7 mouse cellular contexts compared by ENCODE assay signal in genomic region chr6:87887594-87888233, GRCm38 (mm10). TPM values are rescaled to one million over a fixed set of nuclear protein-coding genes. Genes with fewer than 3 reads are reported as not detected.
DNase-seq lines count a peak whose midpoint lies in the region; ATAC-seq and TF ChIP-seq lines count a peak whose summit lies in the region.

TSS of gene Copg1 (plus strand) at chr6:87887814.

- H3K9me3 ChIP-seq in embryonic facial prominence, embryonic 10.5 days, result no peaks in the 10 kb centered on the region
- H3K9me3 ChIP-seq in intestine, postnatal 0 days (ENCODE audit: control insufficient read depth), result no peaks in the 10 kb centered on the region
- H3K9me3 ChIP-seq in midbrain, embryonic 12.5 days, result no peaks in the 10 kb centered on the region

- H3K36me3 ChIP-seq in embryonic facial prominence, embryonic 10.5 days (replicated peaks), result peaks cover 39% of the 10 kb centered on the region
- H3K36me3 ChIP-seq in intestine, postnatal 0 days (ENCODE audit: control insufficient read depth, insufficient read depth), result peaks cover 33% of the 10 kb centered on the region
- peaks cover 33% of the 10 kb centered on the region for H3K36me3 ChIP-seq in midbrain, embryonic 12.5 days
- H3K36me3 ChIP-seq in small intestine, adult 2 months (ENCODE audit: control insufficient read depth, insufficient read depth, low read length), result peaks cover 27% of the 10 kb centered on the region

- TF ChIP-seq POLR2A in small intestine, adult 2 months (IDR thresholded peaks at IDR 0.05; ENCODE audit: low read depth, low read length), result peak; percentile 85

- peaks cover 10% of the 10 kb centered on the region for H3K4me1 ChIP-seq in embryonic facial prominence, embryonic 10.5 days
- H3K4me1 ChIP-seq in intestine, postnatal 0 days (replicated peaks; ENCODE audit: control insufficient read depth, insufficient read depth, low read length), result 0 out of 2 replicates have a peak, but pooled peaks cover 4% of the 10 kb centered on the region
- peaks cover 10% of the 10 kb centered on the region for H3K4me1 ChIP-seq in midbrain, embryonic 12.5 days
- peaks cover 5% of the 10 kb centered on the region; the same call in 1 of the 2 replicates for H3K4me1 ChIP-seq in small intestine, adult 2 months (ENCODE audit: control insufficient read depth, insufficient read depth, insufficient read length, low read length)

- H3K27me3 ChIP-seq in embryonic facial prominence, embryonic 10.5 days (replicated peaks; ENCODE audit: low read depth, poor library complexity, severe bottlenecking), result no peaks in the 10 kb centered on the region
- H3K27me3 ChIP-seq in intestine, postnatal 0 days (replicated peaks; ENCODE audit: control insufficient read depth, insufficient read depth, low read length), result no peaks in the 10 kb centered on the region
- no peaks in the 10 kb centered on the region for H3K27me3 ChIP-seq in midbrain, embryonic 12.5 days
- no peaks in the 10 kb centered on the region for H3K27me3 ChIP-seq in small intestine, adult 2 months (ENCODE audit: control insufficient read depth, insufficient read depth, low read length)

- intact Hi-C loops in left cerebral cortex, postnatal 4 days (cut with DNase I), result no loop called here

- peak within 1 kb of the TSS; percentile 89 for H3K4me3 ChIP-seq in embryonic facial prominence, embryonic 10.5 days
- H3K4me3 ChIP-seq in intestine, postnatal 0 days (ENCODE audit: low read depth, low read length), result peak within 1 kb of the TSS; percentile 51
- H3K4me3 ChIP-seq in midbrain, embryonic 12.5 days, result peak within 1 kb of the TSS; percentile 77
- peak within 1 kb of the TSS; percentile 91 for H3K4me3 ChIP-seq in small intestine, adult 2 months (ENCODE audit: low read depth, low read length)

- H3K27ac ChIP-seq in embryonic facial prominence, embryonic 10.5 days (replicated peaks), result peak within 1 kb of the TSS; percentile 90
- peak within 1 kb of the TSS; percentile 43 for H3K27ac ChIP-seq in intestine, postnatal 0 days (ENCODE audit: low read depth, low read length)
- H3K27ac ChIP-seq in midbrain, embryonic 12.5 days (replicated peaks), result peak within 1 kb of the TSS; percentile 62
- H3K27ac ChIP-seq in small intestine, adult 2 months (ENCODE audit: insufficient read depth, low read depth, low read length), result peak within 1 kb of the TSS; percentile 63

- ATAC-seq in intestine, postnatal 0 days, result peak; percentile 95
- peak; percentile 94 for ATAC-seq in midbrain, embryonic 12.5 days (ENCODE audit: low FRiP score, low read depth)

- H3K4me2 ChIP-seq in intestine, postnatal 0 days (replicated peaks; ENCODE audit: low read depth), result peak within 1 kb of the TSS; percentile 69
- peak within 1 kb of the TSS; percentile 83 for H3K4me2 ChIP-seq in midbrain, embryonic 12.5 days (replicated peaks)

- peak; percentile 98 for TF ChIP-seq CTCF in intestine, postnatal 0 days (IDR thresholded peaks at IDR 0.05; ENCODE audit: low read depth)
- TF ChIP-seq CTCF in small intestine, adult 2 months (IDR thresholded peaks at IDR 0.05; ENCODE audit: extremely low read depth, insufficient read length, insufficient replicate concordance, low read depth, low read length), result peak; percentile 98

- under 1% methylated on average over 31 of the region's 31 CpGs for WGBS in embryonic facial prominence, embryonic 10.5 days
- under 1% methylated on average over 31 of the region's 31 CpGs for WGBS in intestine, postnatal 0 days
- under 1% methylated on average over 31 of the region's 31 CpGs for WGBS in midbrain, embryonic 12.5 days
- WGBS in small intestine, adult 2 months, result 1% methylated on average over 31 of the region's 31 CpGs

- peak within 1 kb of the TSS; percentile 56 for H3K9ac ChIP-seq in intestine, postnatal 0 days (ENCODE audit: low read depth, low read length)
- H3K9ac ChIP-seq in midbrain, embryonic 12.5 days (replicated peaks), result peak within 1 kb of the TSS; percentile 89

- peak; percentile 100 for DNase-seq in adrenal gland, postnatal 10 days
- DNase-seq in embryonic facial prominence, embryonic 10.5 days (ENCODE audit: low spot score), result peak; percentile 100
- DNase-seq in gonadal fat pad, adult 2 months (ENCODE audit: low read depth), result peak; percentile 72
- peak; percentile 100 for DNase-seq in left cerebral cortex, postnatal 4 days

RNA-seq across cellular contexts. Expression of gene Copg1, which starts in this region (rescaled TPM):
- 10 to 100 TPM; 86.9 to 90.3 TPM for total RNA-seq in adrenal gland, postnatal 10 days (2021)
- 157 and 159 TPM in 2 replicates for polyA plus RNA-seq in embryonic facial prominence, embryonic 10.5 days (2016; fragmentation: Nextera tagmentation; extraction: Ambion mirVana)
- polyA plus RNA-seq in gonadal fat pad, adult 2 months (2012; rRNA removed), result 56.6 and 104 TPM in 2 replicates
- polyA plus RNA-seq in intestine, postnatal 0 days (2015; fragmentation: Nextera tagmentation; extraction: Ambion mirVana), result 88.5 and 89.5 TPM in 2 replicates
- 100 to 1,000 TPM; 158 to 172 TPM for total RNA-seq in left cerebral cortex, postnatal 4 days (2021)
- 155 TPM in 2 replicates for polyA plus RNA-seq in midbrain, embryonic 12.5 days (2016; fragmentation: Nextera tagmentation; extraction: Ambion mirVana)
- polyA plus RNA-seq in small intestine, adult 2 months (2012; rRNA removed), result 44.8 and 62.5 TPM in 2 replicates

Comparison
In these comparisons a context has a peak if more than half of its experiments do, and no peak if none do; other contexts are left out.
1. Peak in every context shown above with its lines: DNase-seq, ATAC-seq, H3K4me3 ChIP-seq and H3K27ac ChIP-seq.